Mouse (Mus musculus) frontal cortex, adult (tissue): ENCODE data around the gene Gm28044.
"Not testable (repeated sequence)": the region's sequence is repeated elsewhere in the genome, so short reads cannot be mapped to it uniquely, and the experiment has no call there.

ENCODE experiments used
- ATAC-seq: cut with Nextera tagmentation; 2 replicates; pipeline ENCODE4 v1.9.2; 2017; ENCODE audit warnings: mild to moderate bottlenecking, moderate library complexity, mixed read lengths; ENCODE audit not compliant: low TSS enrichment

Gene Gm28044

GRCm38 (mm10) chr13:67360131-67360744 lies at the start of gene Gm28044, which contains the start of gene Zfp953:
Gene Gm28044, minus strand, starts transcription at chr13:67360536.
Gene Zfp953, minus strand, starts transcription at chr13:67360605.
- peak; percentile 99 for ATAC-seq

- peak; percentile 100 for ATAC-seq
These were observed 39.0 kb upstream of the Gm28044 start, which contains the start of gene Zfp429 for GRCm38 (mm10) chr13:67399183-67399903. Gene Zfp429, minus strand, starts transcription at chr13:67399819.

DNA sequence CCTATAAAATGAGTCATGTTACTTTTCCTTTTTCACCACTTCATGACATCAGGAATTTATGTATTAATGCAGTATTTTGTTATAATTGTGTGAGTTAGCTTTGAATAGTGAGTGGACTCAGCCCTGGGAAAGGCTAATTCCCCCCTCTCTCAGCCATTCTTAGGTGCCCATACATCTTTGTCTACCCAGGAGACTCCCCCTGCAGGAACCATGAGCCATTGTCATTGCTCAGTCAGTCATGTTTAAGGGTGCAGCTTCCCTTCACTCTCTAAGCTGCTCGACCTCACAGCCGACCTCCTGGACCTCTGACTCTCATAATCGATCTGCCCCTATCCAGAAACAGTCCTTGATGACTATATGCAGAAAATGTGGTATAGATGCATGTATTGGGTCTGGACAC lies 15.9 kb upstream of the Gm28044 start:
- ATAC-seq: not testable (repeated sequence)

DNA sequence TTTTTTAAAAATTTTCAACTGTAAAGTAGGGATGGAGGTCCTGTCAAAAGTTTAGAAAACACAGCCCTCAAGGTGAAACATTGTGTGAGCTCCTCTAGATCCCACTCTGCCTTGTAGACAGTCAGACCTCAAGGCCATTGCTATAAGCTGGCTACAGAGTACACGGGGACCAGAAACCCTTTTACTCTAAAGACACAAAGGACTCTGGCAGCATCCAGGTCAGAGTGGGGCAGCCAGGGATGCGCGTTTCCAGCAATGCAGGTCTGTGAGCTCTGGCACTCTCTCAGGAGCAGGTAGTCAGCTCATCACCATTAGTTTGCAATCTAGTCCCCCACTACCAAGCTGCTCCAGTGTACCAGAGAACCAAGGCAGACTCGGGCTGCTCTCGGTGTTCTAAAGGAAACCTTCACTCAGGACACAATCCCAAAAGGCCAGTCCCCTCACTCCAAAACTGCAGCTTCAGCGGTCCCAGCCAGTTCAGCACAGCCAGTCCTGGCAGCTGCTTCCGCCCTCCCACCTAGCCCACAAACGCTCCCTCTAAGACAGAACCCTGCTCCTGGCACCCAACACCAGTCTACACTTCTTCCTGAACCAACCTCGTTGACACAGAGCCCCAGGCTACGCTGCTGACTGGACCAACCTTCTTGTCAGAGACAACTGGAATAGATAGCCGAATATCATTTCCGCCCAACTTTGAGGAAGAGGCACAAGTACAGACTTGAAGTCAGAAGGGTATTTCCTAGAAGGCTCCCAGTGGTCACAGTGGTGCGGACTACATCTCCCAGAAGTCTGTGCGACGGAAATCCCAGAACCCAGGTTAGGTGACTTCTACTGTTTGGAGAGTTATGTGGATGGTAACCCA lies 14.9 kb upstream of the Gm28044 start, which contains the start of the genes Gm28041 and Zfp456:
Gm28041 (minus strand) TSS at position 684 of the 862 bp plus-strand sequence.
Zfp456 (minus strand) TSS at position 761 of the 862 bp plus-strand sequence.
- peak; percentile 99 for ATAC-seq

DNA sequence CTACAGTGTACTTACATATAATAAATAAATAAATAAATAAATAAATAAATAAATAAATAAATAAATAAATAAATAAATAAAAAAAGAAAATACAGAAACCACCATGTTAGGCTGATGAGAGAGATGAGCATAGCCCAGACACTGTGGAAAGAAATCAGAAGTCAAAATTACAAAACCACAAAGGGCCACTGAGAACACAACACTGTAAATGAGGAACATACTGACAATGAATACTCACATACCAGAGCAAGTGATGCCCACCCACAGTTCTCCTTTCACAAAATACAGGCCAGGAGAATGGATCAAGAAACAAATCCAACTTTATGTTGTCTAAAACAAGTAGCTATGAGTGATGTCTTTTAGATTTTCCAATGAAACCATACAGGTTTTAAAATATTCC lies 8.5 kb downstream of the Gm28044 start:
- no peak for ATAC-seq

DNA sequence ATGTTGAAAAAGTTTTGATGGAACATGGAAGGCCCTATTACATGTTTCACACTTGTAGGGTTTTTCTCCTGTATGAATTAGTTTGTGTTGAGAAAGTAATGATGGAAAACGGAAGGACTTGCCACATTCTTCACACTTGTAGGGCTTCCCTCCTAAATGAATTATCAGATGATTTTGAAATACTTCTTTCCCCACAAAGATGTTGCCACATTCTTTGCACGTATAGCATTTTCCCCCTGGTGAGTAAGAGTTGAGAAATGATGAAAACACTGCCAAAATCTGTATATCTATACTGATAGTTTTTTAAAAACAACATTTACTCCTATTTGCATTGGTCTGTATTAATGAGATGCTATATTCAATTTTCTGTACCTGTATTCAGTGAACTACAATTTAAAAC lies 16.9 kb downstream of the Gm28044 start:
- ATAC-seq: no peak

DNA sequence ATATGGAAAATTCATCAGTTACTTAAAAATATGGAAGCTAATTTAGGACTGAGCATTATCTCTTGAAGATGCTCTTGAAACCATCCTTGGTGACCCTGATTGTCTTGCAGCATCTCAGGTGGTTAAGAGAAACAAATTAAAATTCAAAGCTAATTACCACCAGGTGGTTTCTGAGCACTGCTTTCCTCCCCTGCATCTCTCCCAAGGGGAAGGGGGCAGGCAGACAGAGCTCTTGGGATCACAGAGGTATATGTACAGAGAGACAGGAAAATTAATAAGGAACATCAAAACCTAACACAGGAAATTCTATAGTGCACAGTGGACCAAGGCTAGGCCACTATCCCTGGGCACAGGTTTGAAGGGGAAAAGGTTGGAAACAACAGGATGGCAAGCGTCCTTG lies 27.5 kb downstream of the Gm28044 start:
- ATAC-seq: no peak

GRCm38 (mm10) chr13:67332019-67332724 lies 28.2 kb downstream of the Gm28044 start, which contains the start of gene Zfp595:
Gene Zfp595, minus strand, starts transcription at chr13:67332570.
- ATAC-seq: peak; percentile 99

- peak; percentile 33 for ATAC-seq
These were observed 53.6 kb downstream of the Gm28044 start for GRCm38 (mm10) chr13:67306718-67307117.

GRCm38 (mm10) chr13:67305822-67306672 lies 54.3 kb downstream of the Gm28044 start, which contains the start of gene Zfp457:
Gene Zfp457, minus strand, starts transcription at chr13:67306485.
- peak; percentile 99 for ATAC-seq

GRCm38 (mm10) chr13:67278314-67278713 lies 82.0 kb downstream of the Gm28044 start, which contains the start of gene Zfp458:
Gene Zfp458, minus strand, starts transcription at chr13:67278466.
- ATAC-seq: peak; percentile 92

DNA sequence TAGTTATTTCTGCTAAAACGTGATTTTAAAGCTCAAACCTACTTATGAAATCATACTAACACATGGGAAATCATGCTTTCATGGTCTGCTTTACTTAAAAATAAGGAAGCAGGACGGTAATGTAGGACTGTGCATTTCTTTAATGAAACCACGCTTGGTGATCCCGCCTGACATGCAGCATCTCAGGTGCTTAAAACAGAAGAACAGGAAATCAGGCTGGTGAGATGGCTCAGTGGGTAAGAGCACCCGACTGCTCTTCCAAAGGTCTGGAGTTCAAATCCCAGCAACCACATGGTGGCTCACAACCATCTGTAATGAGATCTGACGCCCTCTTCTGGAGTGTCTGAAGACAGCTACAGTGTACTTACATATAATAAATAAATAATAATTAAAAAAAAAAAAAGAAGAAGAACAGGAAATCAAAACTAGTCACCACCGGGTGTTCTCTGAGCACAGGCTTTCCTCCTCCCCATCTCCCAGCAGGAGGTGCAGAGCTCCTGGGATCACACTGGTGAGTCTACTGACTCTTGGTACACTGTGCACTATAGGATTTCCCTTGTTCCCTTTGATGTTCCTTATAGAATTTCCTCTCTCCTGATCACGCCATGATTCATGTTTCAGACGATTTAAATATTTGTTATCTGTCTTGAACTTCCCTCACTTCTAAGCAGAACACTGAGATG lies 90.8 kb downstream of the Gm28044 start:
- ATAC-seq: peak; percentile 50

DNA sequence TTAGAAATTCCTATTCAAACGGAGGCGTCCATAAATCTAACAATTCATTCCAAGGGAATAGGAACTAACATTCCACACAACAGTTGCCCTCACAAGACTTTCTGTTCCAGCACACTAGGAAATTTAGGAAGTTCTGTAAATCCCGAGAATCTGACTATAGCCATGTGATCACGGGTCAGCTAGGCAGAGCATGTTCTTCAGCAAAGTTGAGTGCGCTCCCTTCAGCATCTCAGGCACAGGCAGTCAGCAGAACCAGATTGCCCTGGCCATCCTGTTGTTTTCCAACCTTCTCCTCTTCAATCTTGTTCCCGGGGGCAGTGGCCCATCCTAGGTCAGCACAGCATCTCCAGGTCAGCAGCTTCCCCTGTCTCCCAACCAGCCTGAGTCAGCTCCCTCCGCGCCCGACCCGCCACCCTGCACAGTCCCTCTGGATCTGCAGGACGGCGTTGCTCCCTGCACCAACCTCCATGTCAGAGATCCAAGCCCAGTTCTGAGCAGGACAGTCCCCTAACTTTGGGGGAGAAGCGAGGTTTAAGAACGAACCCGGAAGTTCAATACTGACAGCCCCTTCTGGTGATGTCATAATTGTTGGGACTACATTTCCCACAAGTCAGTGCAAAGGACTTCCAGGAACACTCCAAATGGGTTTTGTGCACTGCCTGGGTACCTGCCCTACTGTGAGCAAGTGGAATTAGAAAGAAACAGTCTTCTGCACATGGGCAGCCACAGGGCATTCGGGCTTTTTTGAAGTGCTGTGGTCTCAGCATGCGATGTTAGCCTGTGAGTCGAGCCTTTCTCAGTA lies 91.6 kb downstream of the Gm28044 start:
- ATAC-seq: peak; percentile 100
